Mouse (Mus musculus) E14TG2a.4 (cell line): ENCODE data around the gene Pde6h.

Source experiments
- CTCF ChIP-seq: conservative IDR thresholded peaks from 2 replicates; pipeline ENCODE4 v1.5.1; 2014; ENCODE audit warnings: low read length
- NANOG ChIP-seq: IDR thresholded peaks from 2 replicates; pipeline ENCODE4 v1.6.1; 2014; ENCODE audit warnings: borderline replicate concordance, low read length, mixed read lengths
- POU5F1 ChIP-seq: IDR thresholded peaks from 2 replicates; pipeline ENCODE4 v1.6.1; 2014; ENCODE audit warnings: low read length, borderline replicate concordance

GRCm38 (mm10) chr6:136934068-136934467 is 10.4 kb downstream of the Pde6h start:
- TF ChIP-seq CTCF (no peak), NANOG (no peak), POU5F1 (no peak)
